Mouse (Mus musculus) spleen, adult 2 months (tissue): ENCODE measurements around the gene Elovl3.

Source experiments
- CTCF ChIP-seq: fragments of 200-500 bp; IDR thresholded peaks from 2 replicates; pipeline ENCODE4 v1.5.1; 2011; ENCODE audit warnings: mild to moderate bottlenecking, inconsistent platforms; ENCODE audit not compliant: insufficient read depth, insufficient read length, insufficient replicate concordance; ENCODE audit errors: extremely low read depth
- POLR2A ChIP-seq: fragments of 200-500 bp; IDR thresholded peaks from 2 replicates; pipeline ENCODE4 v1.6.1; 2011; ENCODE audit warnings: low read depth, low read length, inconsistent platforms

DNA sequence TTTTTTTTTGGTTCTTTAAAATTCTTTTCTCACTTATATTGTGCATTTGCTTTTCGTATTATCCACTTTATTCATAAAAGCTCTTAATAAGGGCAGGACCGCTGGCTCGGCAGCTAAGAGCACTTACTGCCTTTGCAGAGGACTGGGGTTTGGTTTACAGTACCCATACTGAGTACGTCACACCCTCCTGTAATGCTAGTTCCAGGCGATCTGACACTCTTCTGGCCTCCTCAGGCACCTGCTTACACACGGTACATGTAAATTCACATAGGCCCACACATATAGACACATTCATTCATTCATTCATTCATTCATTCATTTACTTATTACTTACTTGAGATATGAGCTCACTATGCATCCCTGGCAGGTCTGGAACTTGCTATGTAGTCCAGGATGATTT, 10.8 kb upstream of the Elovl3 start:
- TF ChIP-seq CTCF (no peak), POLR2A (no peak)
